Mouse (Mus musculus) stomach, postnatal 0 days (tissue): ENCODE measurements around the gene Dock7.

ENCODE experiments used
- CTCF ChIP-seq: IDR thresholded peaks from 2 replicates; pipeline ENCODE4 v1.5.1; 2016; ENCODE audit warnings: antibody characterized with exemption, low read depth, mild to moderate bottlenecking, moderate library complexity
- EP300 ChIP-seq: optimal IDR thresholded peaks from 2 replicates; pipeline ENCODE3; 2016; ENCODE audit warnings: antibody characterized with exemption

GRCm38 (mm10) chr4:99006319-99006718, 114.4 kb downstream of the Dock7 start:
- TF ChIP-seq EP300 (no peak), CTCF (no peak)
